Mouse (Mus musculus) yolk sac, embryonic 10.5 days (tissue): ENCODE results near the gene Atp2c2.

Source experiments
- DNase-seq: peaks from one replicate; pipeline ENCODE4 v3.0.0-alpha.2; 2017; ENCODE audit warnings: low spot score

Gene Atp2c2

DNA sequence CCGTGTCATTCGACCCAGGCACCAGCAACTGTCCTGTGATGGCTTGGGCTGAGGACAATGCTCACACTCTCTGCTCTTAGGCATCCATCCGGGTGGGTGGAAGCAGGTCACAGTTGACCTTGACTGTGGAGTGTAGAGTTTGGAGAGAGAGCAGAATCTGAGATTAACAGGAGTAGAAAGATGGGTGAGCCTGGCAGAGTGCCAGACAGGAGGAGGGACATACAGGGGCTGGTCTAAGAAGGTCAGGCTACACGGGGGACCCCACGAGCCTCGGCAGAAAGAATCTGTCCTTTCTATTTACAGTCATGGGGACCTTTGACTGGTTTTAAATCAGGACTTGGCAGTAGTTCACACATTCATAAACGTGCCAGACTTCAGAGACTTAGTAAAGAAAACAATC, 3.2 kb downstream of the Atp2c2 start:
- DNase-seq = no peak

DNA sequence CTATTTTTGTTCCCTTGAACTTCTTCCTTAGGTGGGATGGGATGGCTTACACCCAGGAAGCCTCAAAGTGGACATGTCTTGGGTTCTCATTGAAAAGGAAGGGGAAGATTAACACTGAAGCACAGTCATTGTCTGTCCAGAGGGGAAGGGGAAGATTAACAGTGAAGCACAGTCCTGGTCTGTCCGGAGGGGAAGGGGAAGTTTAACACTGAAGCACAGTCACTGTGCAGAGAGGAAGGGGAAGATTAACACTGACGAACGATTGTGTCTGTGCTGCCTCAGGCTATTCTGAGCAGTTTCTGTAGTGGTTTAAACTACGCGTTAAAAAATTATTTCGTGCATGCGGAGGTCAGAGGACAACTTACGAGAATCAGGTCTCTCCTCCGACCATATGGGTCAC, 7.3 kb downstream of the Atp2c2 start:
- DNase-seq = no peak

DNA sequence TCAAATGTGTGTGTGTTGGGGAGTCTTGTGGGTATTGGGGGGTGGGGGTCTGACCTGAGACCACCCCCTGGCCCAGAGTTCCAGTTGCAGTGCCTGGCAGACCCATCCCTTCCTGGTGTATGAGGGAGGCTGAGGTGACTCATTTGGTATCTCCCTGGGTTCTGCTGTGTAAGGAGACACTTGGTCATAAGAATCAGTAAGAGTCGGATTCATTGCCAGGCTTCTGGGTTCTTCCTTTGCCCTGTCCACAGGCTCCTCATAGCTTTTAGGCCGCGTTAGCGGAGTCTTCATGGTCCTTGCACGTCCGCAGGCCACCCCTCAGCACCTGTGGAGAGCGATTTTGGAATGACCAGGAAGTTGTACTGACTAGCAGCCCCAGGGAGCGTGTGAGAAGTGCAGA, 8.7 kb downstream of the Atp2c2 start:
- DNase-seq = no peak

DNA sequence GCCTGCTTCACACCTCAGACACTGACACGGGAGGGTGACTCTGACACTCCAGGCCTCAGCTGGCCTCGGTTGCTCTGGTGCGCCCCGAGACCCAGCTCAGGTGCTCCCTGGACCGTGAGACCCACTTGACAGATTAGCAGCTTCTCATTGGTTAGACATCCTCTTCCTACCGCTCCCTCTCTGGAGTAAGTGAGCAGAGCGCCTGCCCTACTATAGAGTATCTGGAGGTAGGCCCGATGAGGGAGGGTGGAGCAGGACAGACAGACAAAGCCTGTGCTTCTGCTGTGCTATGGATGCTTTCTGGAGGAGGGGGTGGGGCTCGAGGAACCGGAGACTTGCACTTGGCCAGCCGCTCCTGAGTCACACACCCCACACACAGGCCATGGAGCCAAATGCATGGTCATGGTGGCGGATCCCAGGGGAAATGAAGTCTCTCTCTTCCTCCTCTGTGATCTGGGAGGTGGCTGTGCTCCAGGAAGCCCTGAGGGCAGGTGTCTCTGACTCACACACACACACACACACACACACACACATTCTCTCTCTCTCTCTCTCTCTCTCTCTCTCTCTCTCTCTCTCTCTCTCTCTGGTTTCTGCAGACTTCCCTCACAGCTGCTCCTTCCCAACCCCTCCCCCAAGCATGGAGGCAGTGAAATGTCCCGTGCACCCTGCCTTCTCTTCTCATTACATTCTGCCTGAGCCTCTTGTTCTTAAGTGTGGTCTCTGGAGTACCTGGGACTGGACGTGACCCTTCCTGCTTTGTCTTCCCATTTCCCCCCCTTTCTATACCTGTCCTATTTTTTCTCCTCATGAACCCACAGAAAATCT, 9.3 kb downstream of the Atp2c2 start:
- no peak for DNase-seq

DNA sequence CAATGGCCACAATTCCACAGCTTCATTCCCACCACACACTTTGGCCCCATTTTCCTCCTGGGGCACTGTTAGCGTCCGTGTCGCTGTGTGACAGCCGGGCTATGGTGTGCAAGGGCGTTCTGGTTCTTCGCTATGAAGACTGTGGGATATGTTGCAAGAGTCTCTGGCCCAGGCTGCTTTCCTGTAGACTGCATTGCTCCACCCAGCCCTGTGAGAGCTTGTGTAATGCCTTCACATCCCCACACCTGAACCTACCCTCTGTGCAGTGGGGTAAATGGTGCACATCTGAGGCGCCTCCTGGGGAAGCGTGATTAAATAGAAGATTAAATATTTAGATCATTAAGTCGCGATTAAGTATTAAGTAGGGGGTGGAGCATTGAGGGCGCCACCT, 9.9 kb downstream of the Atp2c2 start:
- DNase-seq = no peak

DNA sequence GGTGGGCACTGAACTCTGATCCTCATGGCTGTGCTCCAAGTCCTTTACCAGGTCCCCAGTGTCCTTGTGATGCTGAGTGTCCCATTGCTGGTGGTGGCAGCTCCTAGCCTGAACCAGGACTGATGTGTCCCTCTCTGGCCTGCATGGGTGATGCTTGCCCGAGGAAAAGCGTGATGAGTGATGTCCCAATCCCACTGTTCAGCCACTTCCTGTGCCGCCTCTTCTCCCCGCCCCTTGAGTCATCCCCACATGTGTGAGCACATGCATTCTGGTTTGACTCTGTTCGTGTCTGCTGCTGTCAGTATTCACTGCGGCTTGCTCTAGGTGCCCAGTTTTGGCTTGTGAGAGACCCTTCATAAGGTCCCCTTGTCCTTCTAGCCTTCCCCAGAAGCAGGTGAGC, 12.4 kb downstream of the Atp2c2 start:
- DNase-seq = no peak

DNA sequence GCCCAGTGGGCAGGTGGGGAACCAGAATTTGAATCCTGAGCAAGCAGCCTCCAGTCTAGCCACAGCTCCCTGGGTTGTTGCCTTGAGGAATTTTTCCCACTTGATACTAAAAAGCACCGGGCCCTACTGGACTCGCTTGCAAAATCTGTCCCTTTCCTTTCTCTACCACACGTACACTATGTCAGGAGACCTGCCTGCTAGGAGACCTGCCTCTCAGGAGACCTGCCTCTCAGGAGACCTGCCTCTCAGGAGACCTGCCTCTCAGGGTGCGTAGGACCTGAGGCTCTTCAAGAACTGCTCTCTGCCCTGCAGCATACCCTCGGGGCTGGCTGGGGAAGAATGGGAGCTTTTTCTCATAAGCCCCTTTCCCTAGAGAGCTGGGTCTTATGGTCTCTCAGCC, 13.6 kb downstream of the Atp2c2 start:
- no peak for DNase-seq

DNA sequence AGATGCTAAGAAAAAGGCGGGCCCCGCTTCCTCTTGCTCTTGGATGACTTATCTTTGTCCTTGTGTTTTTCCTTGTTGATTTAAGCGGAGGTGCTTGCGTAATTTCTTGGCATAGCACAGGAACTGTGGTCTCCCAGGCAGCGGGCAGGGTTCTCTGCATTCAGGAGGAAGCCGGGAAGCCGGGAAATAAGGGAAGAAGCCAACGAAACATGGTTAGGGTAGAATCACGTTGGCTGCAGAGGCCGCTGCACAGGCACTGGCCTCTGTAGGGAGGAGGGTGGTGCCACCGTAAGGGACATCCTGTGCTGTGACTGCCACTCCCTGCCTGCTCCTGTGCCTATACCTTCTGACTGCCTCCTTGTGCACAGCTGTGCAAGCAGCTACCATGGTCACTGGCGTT, 15.4 kb downstream of the Atp2c2 start:
- DNase-seq = peak; percentile 55

DNA sequence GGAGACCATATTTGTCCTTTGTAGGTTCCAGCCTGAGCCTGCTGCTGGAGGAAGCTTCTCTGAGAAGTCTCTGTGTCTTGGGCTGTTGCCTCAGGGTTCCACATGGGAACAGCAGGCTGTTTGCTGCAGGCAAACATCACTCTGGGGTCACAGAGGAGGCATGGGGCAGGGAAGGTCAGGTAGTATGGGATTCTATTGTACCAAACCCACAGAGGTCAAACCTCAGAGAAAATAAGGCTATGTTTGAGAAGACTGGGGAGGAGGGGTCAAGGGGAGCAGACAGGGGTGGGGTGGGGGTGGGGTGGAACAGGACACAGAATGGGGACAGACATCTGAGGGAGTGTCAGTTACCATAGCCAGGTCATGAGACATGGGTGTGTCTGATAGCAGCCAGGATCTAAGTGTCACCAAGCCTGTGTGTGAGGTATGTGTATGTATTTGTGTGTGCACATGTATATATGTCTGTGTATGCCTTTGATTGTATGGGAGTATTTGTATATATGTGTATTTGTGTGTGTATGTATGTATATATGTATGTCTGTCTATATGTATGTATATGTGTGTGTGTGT, 17.0 kb downstream of the Atp2c2 start:
- DNase-seq = peak; percentile 17

DNA sequence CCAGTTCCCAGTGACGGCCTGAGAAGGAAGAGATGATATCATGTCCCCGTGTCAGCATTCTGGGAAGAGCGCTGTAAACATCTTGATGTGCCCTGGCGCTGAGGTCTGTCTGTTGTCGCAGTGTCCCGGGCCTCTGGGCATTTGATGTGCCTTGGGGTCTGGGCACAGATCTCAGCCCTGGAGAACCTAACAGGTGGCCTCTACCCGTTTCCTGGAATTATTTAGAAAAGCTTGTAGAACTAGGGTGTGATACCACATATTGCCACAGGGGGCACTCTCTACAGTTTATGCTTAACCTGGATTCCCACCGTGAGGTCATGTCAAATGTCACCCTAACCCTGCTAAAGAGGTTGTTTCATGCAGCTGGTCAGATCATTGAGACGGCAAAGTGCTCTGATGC, 18.0 kb downstream of the Atp2c2 start:
- DNase-seq = no peak

DNA sequence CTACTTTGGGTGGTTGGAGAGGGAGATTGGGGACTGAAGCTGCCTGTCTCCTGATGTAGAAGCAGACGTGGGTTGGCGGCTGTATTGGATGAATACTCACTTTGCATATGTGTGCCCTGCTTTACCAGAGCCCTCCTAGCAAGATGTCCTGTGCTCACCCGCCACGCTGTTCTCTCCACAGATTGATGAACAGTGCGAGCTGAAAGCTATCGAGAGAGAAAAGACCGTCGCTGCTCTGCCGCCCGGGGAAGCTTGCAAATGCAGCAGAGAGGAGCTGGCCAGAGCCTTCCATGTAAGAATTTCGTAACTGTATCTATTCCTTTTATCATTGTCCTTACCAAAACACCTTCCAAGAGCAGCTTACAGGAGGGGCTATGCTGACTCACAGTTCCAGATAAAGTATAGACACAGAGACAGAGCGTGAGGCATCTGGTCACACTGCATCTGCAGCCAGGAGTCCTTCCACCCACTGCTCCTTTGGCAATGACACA, 19.2 kb downstream of the Atp2c2 start:
- no peak for DNase-seq

DNA sequence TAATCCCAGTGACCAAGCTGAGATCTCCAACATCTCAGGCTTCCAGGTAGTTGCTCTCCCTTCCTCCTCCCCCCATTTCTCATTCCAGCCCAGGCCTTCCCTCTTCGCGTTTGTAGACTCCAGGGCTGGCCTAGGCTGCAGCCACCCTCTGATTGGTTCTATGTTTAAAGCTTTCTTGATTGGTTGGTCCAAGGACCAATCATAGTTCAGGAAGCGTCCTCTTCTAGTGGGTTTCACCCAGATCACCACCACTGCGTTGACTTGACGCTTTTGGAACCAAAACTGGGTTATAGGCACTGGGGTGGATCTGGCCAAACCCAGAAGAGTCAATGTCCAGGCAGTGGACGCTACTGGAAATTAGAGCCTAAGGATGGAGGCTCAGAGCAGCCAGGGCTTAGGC, 22.5 kb downstream of the Atp2c2 start:
- no peak for DNase-seq

DNA sequence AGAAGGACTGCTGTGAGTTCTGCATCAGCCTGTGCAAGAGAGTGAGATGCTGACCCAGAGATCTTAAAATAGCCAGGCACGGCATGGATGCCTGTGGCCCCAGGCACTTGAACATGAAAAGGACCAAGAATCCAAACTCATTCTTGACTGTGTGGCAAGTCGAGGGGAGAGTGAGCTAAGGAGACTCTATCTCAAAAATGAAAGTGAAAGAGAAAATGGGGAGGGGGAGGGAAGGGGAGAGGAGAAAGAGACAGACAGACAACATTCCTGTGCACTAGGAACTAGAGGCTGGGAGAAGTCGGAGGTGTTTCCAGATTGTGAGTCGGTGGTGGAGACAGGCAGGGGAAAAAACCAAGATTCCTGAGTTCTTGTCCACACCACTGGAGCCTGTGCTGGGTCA, 23.9 kb downstream of the Atp2c2 start:
- DNase-seq = no peak

DNA sequence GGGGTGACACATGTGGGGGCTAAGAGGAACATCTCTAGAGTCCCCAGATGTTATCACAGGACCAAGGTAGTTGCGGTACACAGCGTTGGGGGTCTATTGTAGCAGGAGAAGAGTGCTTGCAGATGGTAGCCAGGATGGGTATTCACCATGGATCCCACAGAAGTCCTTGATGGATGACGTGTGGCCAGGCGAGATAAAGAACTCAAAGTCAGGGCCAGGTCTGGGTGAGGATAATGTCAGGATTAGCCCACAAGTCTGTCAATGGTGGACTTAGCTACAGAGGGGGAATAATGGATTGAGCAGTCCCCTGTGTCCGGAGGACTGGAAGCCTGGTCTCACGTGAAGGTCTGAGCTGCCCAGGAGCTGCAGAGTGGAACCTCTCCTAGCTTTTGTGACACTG, 24.8 kb downstream of the Atp2c2 start:
- no peak for DNase-seq

DNA sequence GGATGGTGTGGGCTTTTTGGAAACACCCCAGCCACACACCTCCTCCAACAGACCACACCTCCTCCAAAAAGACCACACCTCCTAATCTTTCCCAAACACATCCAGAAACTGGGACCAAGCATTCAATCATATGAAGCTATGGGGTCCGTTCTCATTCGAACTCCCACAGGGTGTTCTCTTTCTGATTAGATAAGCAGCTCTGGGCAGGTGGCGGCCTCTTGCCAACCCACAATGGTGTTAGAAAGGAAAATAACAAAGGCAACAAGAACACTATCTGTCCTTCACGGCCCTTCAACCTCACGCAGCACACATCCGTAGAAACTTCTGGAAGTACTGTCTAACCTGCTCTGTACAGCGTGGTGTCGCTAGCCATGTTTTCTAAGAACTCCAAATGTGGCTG, 27.3 kb downstream of the Atp2c2 start:
- no peak for DNase-seq

DNA sequence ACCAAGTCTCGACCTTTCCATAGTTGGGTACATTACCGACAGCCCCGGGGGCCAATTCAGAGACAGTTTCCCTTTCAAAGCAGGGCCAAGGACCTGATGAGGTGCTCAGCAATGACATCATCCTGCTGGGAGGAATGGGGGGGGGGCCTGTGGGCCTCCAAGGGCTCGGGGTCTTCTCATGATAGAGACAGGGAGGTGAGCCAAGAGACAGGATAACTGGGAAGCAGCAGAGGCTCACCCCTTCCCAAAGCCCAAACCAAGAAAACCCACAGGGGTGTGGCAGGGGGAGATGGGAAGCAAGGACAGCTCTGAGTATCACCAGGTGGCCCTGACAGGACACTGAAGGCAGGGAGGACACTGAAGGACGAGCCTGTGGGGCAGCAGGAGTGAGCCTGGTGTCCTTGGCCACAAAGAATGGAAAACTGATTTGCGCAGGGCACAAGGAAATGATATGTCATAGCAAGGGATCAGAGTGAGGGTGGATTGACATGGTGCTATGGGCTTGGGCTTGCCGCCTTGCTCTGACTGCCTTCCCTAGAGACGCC, 28.6 kb downstream of the Atp2c2 start:
- DNase-seq = no peak

DNA sequence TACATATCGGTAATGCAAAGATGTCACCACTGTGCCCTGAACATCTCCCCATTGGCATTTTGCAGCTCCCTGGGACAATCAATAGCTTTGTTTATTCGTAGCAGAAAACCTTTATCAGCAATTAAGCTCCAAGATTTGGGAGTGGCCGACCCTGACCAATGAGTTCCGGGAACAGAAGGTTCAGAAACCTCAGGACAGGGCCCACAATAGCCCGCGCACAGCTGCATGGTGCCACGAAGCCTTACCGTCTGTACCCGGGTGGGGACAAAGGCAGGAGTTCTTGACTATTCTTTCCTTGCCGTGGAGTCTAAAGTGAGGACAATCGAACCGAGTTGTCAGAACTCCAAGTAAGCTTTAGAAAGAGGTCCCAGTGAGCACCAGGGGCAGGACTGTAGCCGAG, 32.3 kb downstream of the Atp2c2 start:
- DNase-seq = no peak

DNA sequence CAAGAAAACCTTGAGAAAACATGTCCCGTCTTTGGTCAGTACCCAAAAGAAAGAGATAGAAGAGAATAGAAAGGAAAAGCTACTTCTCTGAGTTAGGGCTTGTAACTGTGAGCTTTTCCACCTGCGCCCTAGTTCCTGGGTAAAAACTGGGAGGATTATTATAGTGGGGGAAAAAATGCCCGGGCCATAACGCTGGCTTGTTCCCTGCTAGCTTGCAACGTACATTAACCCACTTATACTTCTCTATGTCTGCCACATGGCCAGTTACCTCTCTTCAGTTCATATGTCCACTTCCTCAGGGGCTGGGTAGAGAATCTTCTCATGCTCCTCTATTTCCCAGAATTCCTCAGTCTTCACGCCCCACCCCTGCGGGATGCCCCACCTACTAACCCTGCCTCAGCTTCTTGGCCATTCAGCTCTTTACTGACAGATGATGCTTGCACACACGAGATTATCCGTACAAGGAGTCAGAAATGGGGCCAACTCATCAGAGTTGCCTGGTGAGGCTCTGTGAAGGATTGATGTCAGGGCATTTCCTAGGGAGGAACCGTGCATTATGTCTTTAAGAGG, 36.6 kb downstream of the Atp2c2 start:
- DNase-seq = no peak

DNA sequence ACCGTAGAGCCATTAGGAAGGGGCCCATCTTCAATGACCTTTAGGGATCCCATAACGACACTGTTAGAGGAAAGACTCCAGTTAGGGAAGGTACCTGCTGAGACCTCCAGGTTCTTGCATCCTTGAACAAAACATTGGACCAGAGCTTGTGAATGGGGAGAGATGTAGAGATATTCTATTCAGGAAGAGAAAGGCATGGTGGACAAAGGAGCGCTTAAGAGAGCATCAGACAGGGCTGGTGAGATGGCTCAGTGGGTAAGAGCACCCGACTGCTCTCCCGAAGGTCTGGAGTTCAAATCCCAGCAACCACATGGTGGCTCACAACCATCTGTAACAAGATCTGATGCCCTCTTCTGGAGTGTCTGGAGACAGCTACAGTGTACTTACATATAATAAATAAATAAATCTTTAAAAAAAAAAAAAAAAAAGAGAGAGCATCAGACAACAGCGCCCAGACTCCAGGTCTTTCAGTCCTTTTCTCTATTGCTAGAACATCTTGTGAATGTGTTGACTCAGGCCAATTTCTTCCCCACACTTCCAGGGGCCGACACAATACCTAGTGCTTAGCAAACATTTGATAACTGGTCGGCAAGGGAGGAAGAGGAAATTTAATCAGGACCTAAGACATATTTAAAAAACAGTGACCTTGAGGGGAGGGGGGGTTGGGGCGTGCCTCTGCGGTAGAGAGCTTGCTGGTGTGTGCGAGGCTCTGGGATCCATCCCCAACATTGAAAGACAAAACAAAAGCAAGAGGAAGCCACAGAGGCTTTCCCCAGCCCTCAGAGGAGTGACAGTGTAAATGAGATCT, 37.5 kb downstream of the Atp2c2 start:
- DNase-seq = no peak

DNA sequence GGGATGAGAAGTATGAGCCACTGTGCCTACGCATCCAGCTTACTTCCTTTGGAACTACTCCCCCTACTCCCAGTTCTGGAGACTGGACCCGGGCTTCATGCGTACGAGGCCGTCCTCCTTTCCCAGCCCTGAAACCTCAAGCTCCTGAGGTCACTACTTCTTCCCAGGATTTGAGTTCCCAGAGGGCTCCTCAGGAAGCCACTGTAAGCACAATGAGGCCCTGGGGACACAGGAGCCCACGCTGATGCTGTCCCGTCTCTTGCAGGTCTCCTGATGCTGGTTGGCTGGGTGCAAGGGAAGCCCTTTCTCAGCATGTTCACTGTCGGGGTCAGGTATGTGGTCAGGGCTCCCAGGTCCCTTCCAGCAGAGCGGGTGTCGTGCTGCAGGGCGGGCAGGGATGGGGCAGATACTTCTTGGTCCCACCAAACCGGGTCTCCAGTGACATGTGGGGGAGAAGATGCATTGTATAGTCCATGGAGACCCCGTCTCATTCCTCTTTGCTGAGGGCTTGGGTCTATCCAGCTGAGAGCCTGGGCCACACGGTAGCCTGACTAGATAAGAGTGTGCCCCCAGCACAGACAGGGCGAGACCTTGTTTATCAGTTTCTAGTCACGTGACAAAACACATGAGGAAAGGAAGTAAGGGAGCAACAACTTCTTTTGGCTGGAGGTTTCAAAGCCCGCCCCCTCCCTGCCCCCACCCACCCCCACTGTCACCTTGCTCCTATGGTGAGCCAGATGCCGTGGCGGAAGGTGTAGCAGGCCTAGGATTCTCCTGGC, 38.5 kb downstream of the Atp2c2 start:
- no peak for DNase-seq

DNA sequence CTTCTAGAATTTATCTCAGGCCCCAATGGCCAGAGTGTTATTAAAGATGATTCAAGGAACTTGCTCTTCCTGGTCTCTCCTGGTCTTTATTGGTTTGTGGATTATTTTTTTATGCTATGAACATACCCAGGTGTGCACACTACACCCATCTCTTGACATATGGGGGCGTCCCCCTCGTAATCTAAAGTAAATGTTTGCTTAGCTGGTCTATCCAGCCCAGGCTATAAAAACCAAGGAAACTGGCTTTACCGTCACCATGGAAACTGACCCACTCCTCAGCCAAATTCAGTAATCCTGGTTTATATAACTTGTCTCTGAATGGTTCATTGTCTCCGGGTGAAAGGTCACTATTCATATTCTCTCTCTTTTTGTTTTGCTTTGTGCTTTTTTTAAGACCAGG, 40.8 kb downstream of the Atp2c2 start:
- no peak for DNase-seq

DNA sequence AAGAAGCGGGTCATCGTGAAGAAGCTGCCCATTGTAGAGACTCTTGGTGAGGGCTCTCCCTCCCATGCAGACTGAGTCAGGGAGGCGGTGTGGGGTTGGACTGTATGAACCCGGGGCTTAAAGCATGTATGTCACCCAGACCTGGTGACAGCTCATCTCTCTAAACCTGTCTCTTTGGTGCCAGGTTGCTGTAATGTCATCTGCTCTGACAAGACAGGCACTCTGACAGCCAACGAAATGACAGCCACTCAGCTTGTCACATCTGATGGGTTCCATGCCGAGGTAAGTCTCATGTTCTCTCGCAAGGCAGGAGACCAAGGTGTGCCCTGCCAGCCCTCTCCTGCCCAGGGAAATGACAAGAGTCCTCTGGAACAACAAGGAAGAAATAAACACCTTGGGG, 42.6 kb downstream of the Atp2c2 start:
- DNase-seq = no peak
